Mouse (Mus musculus): ENCODE measurements around the gene Ccnyl1. TPM values are rescaled to one million over a fixed set of nuclear protein-coding genes. Genes with fewer than 3 reads are reported as not detected.
"Not testable (repeated sequence)": the region's sequence is repeated elsewhere in the genome, so short reads cannot be mapped to it uniquely, and the experiment has no call there.

Gene Ccnyl1
- 4.0 and 4.6 TPM in 2 replicates for polyA plus RNA-seq (2015; fragmentation: Nextera tagmentation; extraction: Ambion mirVana)

DNA sequence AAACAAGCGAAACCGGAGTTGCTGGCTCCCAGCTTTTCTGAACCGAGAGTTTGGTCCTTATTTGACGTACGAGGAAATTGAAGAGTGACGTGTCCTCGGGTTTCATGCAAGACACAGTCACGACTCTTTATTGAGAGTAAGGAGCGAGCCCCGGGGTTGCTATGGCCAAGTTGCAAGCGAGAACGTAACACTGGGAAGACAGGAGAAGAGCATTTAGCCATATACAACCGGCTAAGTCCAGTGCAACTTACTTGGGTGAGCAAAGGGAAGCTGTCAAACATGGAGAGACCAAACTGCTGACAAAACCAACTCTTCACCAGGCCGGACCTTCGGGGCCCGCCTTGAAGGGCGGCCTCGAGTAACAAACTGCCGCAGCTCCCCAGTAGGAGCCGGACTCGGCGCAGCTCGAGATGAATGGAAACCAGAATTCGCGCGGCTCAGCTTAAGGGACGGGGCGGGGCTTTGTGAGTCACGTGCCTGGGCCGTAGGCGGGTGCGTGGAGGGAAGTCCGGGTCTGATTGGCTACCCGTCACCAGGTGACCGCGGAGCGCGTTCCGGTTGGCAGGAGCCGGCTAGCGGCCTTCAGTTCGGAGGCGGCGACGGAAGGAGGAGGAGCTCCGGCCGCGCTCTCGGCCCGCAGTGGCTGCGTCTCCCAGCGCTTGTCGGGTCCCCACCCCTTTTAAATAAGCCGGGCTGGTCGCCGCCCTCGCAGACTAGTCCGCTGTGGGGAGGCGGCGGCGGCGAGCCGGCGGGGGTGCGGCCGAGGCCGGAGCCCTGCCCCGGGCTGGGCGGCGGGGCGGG is at the start of gene Ccnyl1:
Gene Ccnyl1, plus strand, starts transcription at position 243 of the 801 bp plus-strand sequence.
- no peaks in the 10 kb centered on the region for H3K36me3 ChIP-seq
- no peaks in the 10 kb centered on the region for H3K9me3 ChIP-seq
- no peaks in the 10 kb centered on the region for H3K27me3 ChIP-seq
- H3K4me1 ChIP-seq = peaks cover 34% of the 10 kb centered on the region
- H3K4me2 ChIP-seq (replicated peaks) = peak within 1 kb of the TSS; percentile 91
- H3K9ac ChIP-seq (replicated peaks) = peak within 1 kb of the TSS; percentile 77
- H3K27ac ChIP-seq (replicated peaks) = peak within 1 kb of the TSS; percentile 67
- peak within 1 kb of the TSS; percentile 94 for H3K4me3 ChIP-seq
- ATAC-seq (replicated peaks) = peak; percentile 99
- under 1% methylated on average over 65 of the region's 71 CpGs for WGBS

DNA sequence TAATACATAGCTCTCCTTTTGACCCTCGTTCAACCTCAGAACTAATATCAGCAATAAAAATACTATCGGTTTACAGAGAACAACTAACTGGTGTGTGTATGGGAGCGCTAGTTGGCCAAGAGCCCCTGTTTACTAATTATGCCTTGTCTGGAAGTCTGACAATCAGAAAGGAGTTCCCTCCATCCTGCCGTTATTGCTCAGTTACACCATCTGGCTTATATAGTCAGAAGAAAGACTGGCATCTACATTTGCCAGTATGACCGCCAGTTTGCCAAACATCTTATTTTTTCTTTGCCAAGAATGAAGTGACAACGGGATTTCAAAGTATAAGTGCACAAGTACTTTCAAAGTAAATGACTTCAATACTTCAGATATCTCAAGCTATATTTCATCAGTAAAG is 49.2 kb upstream of the Ccnyl1 start:
- peak; percentile 87 for ATAC-seq (replicated peaks)
- Histone ChIP-seq H3K27ac (replicated peaks) (no peak overlapping the region), H3K9me3 (no peaks in the 10 kb centered on the region), H3K4me1 (peaks cover 8% of the 10 kb centered on the region; the same call in 1 of the 2 replicates), H3K36me3 (no peaks in the 10 kb centered on the region), H3K4me2 (replicated peaks) (no peak overlapping the region), H3K4me3 (no peak overlapping the region), H3K9ac (replicated peaks) (no peak overlapping the region), H3K27me3 (no peaks in the 10 kb centered on the region)
- 60% methylated on average over 6 of the region's 6 CpGs for WGBS

DNA sequence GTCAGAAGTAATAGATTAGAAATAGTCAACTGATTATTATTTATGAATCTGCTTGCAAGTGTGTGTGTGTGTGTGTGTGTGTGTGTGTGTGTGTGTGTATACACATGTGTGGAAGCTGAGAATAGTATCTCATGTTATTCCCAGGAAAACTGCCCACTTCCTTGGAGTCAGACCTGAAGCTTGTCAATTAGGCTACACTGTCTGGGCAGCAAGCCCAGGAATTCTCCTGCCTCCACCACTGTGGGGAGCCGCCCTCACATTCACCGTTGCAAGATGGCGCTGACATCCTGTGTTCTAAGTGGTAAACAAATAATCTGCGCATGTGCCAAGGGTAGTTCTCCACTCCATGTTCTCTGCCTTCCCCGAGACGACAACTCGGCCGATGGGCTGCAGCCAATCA is 47.7 kb upstream of the Ccnyl1 start:
- H3K36me3 ChIP-seq; H3K4me1 ChIP-seq; H3K4me2 ChIP-seq (replicated peaks); H3K9ac ChIP-seq (replicated peaks); H3K4me3 ChIP-seq; H3K27ac ChIP-seq (replicated peaks); H3K27me3 ChIP-seq; H3K9me3 ChIP-seq; ATAC-seq (replicated peaks): not testable (repeated sequence)
- WGBS = 57% methylated on average over 8 of the region's 8 CpGs

DNA sequence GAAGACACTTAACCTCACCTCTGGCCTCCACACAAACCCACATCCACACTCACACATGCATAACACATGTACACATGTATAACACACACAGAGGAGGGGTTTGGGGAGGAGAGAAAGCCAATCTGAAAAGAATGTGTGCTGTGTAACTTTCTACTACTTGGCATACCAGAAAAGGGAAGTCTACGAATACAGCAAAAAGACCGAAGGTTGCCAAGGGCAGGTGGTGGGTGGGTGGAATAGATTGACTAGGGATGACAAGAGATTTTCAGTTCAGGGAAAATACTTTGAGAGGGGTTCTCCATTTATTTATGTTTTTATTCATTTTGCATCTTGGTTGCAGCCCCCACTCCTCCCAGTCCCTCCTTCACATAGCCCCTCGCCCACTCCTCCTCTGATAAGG is 45.7 kb upstream of the Ccnyl1 start:
- Histone ChIP-seq H3K9me3 (no peaks in the 10 kb centered on the region), H3K4me3 (no peak overlapping the region), H3K9ac (replicated peaks) (no peak overlapping the region), H3K27ac (replicated peaks) (no peak overlapping the region), H3K4me1 (peaks cover 8% of the 10 kb centered on the region; the same call in 1 of the 2 replicates), H3K36me3 (no peaks in the 10 kb centered on the region), H3K4me2 (replicated peaks) (no peak overlapping the region), H3K27me3 (no peaks in the 10 kb centered on the region)
- WGBS = 90% methylated on average over 3 of the region's 3 CpGs
- ATAC-seq (replicated peaks) = no peak

DNA sequence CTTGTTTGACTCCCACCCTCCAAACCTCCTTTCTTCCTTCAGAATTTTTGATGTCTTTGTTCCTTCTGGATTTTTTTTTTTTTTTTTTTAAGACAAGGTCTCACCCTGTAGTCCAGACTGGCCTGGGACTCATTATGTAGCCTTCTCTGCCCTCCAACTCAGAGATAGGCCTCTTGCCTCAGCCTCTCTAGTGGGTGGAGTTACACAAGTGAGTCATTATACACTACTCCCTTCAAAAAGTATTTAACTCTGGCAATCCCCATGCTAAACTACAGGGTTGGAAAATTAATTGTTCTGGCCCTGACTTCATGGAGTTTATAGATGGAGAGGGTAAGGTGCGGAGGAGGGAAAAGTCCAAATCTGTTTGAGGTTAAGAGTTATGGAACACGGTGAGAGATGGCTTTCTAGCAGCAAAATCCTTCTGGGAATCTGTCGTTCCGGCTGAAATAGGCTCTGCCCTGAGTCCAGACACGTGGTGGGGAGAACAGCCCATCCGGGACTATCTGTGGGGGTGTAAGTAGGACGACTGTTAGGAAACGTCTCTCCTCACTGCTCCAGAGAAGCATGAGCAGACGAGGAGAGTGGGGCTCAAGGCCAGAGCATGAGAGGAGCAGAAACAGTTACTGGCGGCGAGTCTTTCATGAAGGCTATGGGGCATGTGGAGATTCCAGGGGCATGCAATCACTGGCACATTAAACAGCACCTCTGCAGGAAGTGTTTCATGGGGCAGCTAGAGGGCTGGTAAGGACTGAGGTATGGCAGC is 40.7 kb upstream of the Ccnyl1 start:
- no peak overlapping the region for H3K4me3 ChIP-seq
- no peak overlapping the region for H3K4me2 ChIP-seq (replicated peaks)
- H3K9ac ChIP-seq (replicated peaks) = no peak overlapping the region
- no peak for ATAC-seq (replicated peaks)
- WGBS = 84% methylated on average over 11 of the region's 11 CpGs
- no peaks in the 10 kb centered on the region for H3K27me3 ChIP-seq
- H3K4me1 ChIP-seq = no peaks in the 10 kb centered on the region
- no peaks in the 10 kb centered on the region for H3K9me3 ChIP-seq
- no peaks in the 10 kb centered on the region for H3K36me3 ChIP-seq
- H3K27ac ChIP-seq (replicated peaks) = no peak overlapping the region

DNA sequence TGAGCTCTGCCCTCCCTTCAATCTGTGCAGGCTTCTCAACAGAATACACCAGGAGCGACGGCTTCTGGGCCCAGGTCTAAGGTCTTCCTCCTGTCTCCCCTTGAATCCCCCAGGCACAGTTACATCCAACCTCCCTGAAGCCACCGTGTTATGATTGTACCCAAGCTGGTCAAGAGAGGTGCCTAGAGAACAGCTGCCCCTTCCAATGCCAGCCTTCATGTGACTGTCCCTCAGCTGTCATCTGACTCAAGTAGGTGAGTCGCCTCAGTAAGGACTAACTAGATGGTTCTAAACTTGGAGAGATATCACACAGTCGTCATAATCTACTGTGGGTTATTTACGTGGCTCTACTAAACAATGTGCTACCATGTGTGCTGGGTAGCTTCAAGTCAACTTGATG is 36.6 kb upstream of the Ccnyl1 start:
- H3K36me3 ChIP-seq = no peaks in the 10 kb centered on the region
- no peak for ATAC-seq (replicated peaks)

DNA sequence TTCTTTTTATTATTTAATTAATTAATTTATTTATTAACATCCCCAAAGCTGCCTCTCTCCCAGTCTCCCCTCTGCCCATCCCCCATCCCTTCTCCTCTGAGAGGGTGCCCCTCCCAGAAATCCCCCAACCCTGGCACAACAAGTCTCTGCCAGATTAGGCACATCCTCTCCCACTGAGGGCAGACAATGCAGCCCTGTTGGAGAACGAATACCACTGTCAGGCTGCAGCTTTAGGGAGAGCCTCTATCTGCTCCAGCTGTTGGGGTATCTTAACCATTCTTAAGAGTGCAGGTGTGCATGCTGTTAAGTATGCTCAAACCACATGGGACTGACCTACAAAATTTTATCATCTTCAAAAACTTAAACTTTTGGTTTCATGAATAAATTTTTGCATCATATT is 34.8 kb upstream of the Ccnyl1 start:
- H3K27ac ChIP-seq (replicated peaks) = no peak overlapping the region

More for the DNA sequence above, 36.6 kb upstream of the Ccnyl1 start:
- Histone ChIP-seq H3K27me3 (no peaks in the 10 kb centered on the region), H3K4me2 (replicated peaks) (no peak overlapping the region), H3K4me3 (no peak overlapping the region), H3K9ac (replicated peaks) (no peak overlapping the region), H3K4me1 (no peaks in the 10 kb centered on the region), H3K27ac (replicated peaks) (no peak overlapping the region), H3K9me3 (no peaks in the 10 kb centered on the region)
- WGBS = 94% methylated on average over 6 of the region's 6 CpGs

DNA sequence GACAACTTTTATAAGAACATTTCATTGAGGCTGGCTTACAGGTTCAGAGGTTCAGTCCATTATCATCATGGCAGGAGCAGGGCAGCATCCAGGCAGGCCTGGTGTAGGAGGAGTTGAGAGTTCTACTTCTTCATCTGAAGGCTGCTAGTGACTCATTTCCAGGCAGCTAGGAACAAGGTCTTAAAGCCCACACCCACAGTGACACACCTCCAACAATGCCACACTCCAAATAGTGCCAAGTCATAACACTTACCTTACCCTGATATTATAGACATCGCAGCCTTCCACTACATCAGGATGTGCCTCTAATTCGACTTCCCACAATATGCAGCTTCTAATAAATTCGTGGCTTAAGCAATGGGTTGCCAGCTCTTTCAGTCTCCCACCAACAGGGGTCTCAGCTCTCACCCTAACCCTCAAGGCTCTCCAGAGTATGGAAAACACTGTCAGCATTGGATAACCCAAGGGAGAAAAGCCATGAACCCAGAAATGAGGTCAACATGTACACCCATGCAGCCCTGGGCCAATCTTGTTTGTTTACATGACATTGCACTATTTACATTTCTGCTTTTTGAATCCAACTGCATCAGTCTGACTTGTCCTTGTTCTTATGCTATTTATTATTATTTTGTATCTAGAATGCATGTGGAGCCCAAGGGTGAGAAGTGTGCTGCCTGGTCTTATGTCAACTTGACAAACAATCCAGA is 33.7 kb upstream of the Ccnyl1 start:
- 82% methylated on average over 3 of the region's 3 CpGs for WGBS
- Histone ChIP-seq H3K4me1 (no peaks in the 10 kb centered on the region), H3K9me3 (no peaks in the 10 kb centered on the region), H3K9ac (replicated peaks) (no peak overlapping the region), H3K27ac (replicated peaks) (no peak overlapping the region), H3K27me3 (no peaks in the 10 kb centered on the region), H3K4me2 (replicated peaks) (no peak overlapping the region), H3K4me3 (no peak overlapping the region), H3K36me3 (no peaks in the 10 kb centered on the region)
- ATAC-seq (replicated peaks) = no peak

More for the DNA sequence above, 34.8 kb upstream of the Ccnyl1 start:
- no peak for ATAC-seq (replicated peaks)
- no peaks in the 10 kb centered on the region for H3K4me1 ChIP-seq
- no peaks in the 10 kb centered on the region for H3K9me3 ChIP-seq
- H3K27me3 ChIP-seq = no peaks in the 10 kb centered on the region
- no peaks in the 10 kb centered on the region for H3K36me3 ChIP-seq
- H3K4me2 ChIP-seq (replicated peaks) = no peak overlapping the region
- WGBS = 3% methylated on average over 1 of the region's 1 CpGs
- H3K9ac ChIP-seq (replicated peaks) = no peak overlapping the region
- H3K4me3 ChIP-seq = no peak overlapping the region

DNA sequence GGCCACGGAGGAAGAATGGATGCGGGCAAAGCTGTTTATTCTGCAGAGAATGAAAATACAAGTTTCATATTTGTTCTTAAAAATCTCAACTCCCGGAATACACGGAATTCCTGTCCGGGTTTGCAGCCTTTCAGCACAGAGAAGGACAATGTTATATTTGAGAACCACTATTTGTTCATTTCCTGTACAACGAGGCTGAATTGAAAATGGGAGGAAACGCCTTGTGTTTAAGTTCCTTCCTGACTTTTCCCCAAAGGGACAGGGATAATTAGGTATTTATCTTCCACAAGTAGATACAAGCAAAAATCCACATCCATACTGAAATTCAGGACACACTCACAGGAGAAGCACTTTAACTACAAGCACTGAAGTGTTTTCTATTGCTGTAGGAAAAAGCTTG is 31.4 kb upstream of the Ccnyl1 start:
- 79% methylated on average over 7 of the region's 7 CpGs for WGBS
- no peaks in the 10 kb centered on the region for H3K9me3 ChIP-seq
- H3K4me1 ChIP-seq = no peaks in the 10 kb centered on the region
- no peaks in the 10 kb centered on the region for H3K36me3 ChIP-seq
- H3K4me3 ChIP-seq = no peak overlapping the region
- H3K27ac ChIP-seq (replicated peaks) = no peak overlapping the region
- H3K27me3 ChIP-seq = no peaks in the 10 kb centered on the region
- no peak overlapping the region for H3K4me2 ChIP-seq (replicated peaks)
- no peak for ATAC-seq (replicated peaks)
- H3K9ac ChIP-seq (replicated peaks) = no peak overlapping the region

DNA sequence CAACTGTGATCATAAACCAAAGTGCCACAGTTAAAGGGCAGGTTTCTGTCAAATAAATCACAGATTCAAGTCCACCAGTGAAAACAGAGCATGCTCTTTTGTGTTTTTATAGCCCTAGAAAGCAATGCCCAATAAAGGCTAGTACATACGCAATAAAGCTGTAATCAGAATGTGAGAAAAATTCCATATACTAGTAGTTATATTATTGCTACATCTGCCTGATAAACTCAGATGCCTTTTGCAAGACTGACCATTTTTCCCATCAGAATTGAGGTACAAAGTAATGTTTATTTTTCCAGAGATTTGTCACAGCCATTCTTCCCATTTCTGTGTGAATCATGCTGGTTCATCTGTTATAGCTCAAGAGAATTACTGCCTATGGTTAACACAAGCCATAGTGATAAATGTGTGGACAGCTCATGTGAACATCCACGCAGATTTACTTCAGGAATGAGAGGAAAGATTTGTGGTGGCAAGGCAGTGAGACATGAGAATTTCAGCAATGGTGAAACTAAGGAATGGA is 23.1 kb upstream of the Ccnyl1 start:
- no peaks in the 10 kb centered on the region for H3K27me3 ChIP-seq
- H3K4me1 ChIP-seq = no peaks in the 10 kb centered on the region
- no peaks in the 10 kb centered on the region for H3K36me3 ChIP-seq
- no peak overlapping the region for H3K9ac ChIP-seq (replicated peaks)
- 86% methylated on average over 2 of the region's 2 CpGs for WGBS
- H3K4me2 ChIP-seq (replicated peaks) = no peak overlapping the region
- H3K4me3 ChIP-seq = no peak overlapping the region
- no peak for ATAC-seq (replicated peaks)
- no peaks in the 10 kb centered on the region for H3K9me3 ChIP-seq
- H3K27ac ChIP-seq (replicated peaks) = no peak overlapping the region

DNA sequence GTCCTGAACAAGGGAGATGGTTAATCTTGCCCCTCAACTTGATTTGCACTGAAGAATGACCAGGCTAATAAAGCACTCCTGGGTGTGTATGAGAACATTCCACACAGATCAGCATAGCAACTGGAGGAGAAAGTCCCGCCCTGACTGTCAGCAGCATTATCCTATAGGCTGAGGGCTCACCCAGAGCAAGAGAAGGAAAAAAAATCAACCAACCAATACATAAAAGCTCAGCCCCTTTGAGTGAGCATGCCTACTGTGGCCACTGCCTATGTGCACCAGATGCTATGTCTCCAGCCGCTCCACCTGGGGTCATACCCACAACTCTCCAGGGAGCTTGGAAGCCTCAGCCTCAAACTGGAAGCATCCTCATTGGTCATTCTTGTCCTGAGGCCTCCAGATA is 20.8 kb upstream of the Ccnyl1 start:
- WGBS = 80% methylated on average over 2 of the region's 2 CpGs
- no peak overlapping the region for H3K27ac ChIP-seq (replicated peaks)
- no peaks in the 10 kb centered on the region for H3K27me3 ChIP-seq
- no peaks in the 10 kb centered on the region for H3K36me3 ChIP-seq
- H3K4me3 ChIP-seq = no peak overlapping the region
- H3K4me1 ChIP-seq = no peaks in the 10 kb centered on the region
- ATAC-seq (replicated peaks) = no peak
- H3K9ac ChIP-seq (replicated peaks) = no peak overlapping the region
- no peak overlapping the region for H3K4me2 ChIP-seq (replicated peaks)
- no peaks in the 10 kb centered on the region for H3K9me3 ChIP-seq

DNA sequence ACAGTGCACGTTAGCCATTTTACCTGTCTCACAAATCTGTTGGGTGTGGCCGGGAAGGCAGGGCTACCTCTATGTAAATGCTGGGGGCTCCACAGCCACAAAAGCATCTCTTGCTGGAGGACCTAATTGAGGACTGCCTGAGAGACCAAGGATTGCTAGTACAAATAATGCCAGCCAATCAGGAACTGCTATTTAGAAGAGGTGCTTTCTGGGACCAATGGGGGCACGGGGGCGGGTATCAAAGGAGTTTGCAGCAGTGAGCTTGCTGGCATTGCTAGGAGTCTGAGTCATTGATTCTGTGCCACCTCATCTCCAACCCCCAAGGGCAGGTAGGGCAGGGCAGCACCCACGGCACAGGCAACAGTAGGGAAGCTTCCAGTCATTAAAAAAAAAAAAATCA is 16.3 kb upstream of the Ccnyl1 start:
- no peak overlapping the region for H3K4me3 ChIP-seq
- H3K27me3 ChIP-seq = no peaks in the 10 kb centered on the region
- H3K9ac ChIP-seq (replicated peaks) = no peak overlapping the region
- H3K4me2 ChIP-seq (replicated peaks) = no peak overlapping the region
- no peaks in the 10 kb centered on the region for H3K36me3 ChIP-seq
- H3K9me3 ChIP-seq = no peaks in the 10 kb centered on the region
- no peak for ATAC-seq (replicated peaks)
- WGBS = 93% methylated on average over 5 of the region's 5 CpGs
- H3K27ac ChIP-seq (replicated peaks) = no peak overlapping the region
- no peaks in the 10 kb centered on the region for H3K4me1 ChIP-seq
